In the genomic region with DNA sequence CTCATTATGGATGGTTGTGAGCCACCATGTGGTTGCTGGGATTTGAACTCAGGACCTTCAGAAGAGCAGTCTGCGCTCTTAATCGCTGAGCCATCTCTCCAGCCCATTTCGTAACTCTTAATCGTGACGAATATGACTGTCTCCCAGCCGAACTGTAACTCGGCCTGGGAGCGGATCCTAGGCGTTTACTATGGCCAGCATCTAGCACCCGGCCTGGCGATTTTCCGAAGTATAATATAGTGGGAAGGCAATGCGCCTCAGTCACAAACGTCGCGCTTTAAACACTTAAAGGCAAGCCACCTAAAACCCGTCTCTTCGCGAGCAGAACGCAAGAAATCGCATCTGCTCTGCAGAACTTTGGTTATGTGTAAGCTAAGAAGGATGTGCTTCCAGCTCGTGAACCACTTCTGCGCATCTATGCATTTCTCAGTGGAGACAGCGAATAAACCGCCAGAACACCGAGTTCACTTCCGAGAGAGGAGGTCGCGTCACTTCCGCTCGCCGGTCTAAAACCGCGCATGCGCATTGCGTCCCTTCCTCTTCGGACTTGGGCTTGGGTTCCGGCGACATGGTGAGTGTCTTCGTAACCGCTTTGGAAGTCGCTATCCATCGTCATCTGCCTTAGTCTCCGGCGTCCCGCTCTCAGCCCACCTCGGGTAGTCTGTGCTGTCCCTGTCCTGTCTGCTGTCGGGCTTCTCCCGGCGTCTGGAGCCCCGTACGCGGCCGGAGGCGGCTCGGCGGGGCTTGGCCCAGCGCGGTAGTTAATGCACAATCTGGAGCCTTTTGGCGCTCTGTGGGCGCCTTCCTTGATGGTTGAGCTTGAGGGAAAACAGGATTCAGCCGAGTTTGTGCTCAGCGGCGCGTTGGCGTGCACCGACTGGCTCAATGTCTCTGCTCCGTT, we compare ENCODE assay signal across 8 mouse cellular contexts. TPM values are rescaled to one million over a fixed set of nuclear protein-coding genes. Genes with fewer than 3 reads are reported as not detected.
DNase-seq lines count a peak whose midpoint lies in the region; ATAC-seq lines count a peak whose summit lies in the region.

A gene (plus strand): TSS at position 538 of the 901 bp plus-strand sequence.

- DNase-seq in adipocyte (ENCODE audit: low spot score), result peak; percentile 98
- DNase-seq in embryo, embryonic 10 days (ENCODE audit: low spot score), result peak; percentile 100
- DNase-seq in gastrocnemius, postnatal 14 days, result peak; percentile 94
- peak; percentile 95 to 97 for DNase-seq in left cerebral cortex, postnatal 10 days (ENCODE audit: extremely low spot score in 1 of 2, low spot score in 2 of 2)
- peak; percentile 96 for DNase-seq in right cerebral cortex, postnatal 25 days
- peak; percentile 91 to 96 for DNase-seq in urinary bladder, postnatal 4 days (ENCODE audit: low spot score in 2 of 2)

- peak; percentile 91 for ATAC-seq in inflammation-experienced regulatory T-cells, adult 6 months
- ATAC-seq in megakaryocyte-erythroid progenitor cell, adult 5-6 weeks (replicated peaks; ENCODE audit: low FRiP score, low TSS enrichment, poor library complexity, severe bottlenecking), result peak; percentile 83

- intact Hi-C loops in gastrocnemius, postnatal 14 days (cut with DNase I; ENCODE audit: low total_unique reads), result no loop called here
- intact Hi-C loops in left cerebral cortex, postnatal 10 days (cut with DNase I), result loop anchor here (10.0 kb wide), 1 partner anchor 406 kb away; a partner anchor contains a TSS

RNA-seq across cellular contexts. Expression of the gene that starts here (rescaled TPM):
- total RNA-seq in gastrocnemius, postnatal 14 days (2021), result 100 to 1,000 TPM; 731 to 785 TPM
- polyA plus RNA-seq in inflammation-experienced regulatory T-cells, adult 6 months (2017; shearing (Covaris generic)), result 1,000 to 10,000 TPM; 1,830 to 2,995 (median 2,931) TPM
- 100 to 1,000 TPM; 577 to 581 TPM for total RNA-seq in left cerebral cortex, postnatal 10 days (2021)
- 2,939 and 3,315 TPM in 2 replicates for total RNA-seq in megakaryocyte-erythroid progenitor cell, adult 5-6 weeks (2014; fragmentation: Nextera tagmentation)
- 499 and 554 TPM in 2 replicates for total RNA-seq in megakaryocyte-erythroid progenitor cell, adult 5-6 weeks (2017)

Comparison
In these comparisons a context has a peak if more than half of its experiments do, and no peak if none do; other contexts are left out.
1. Peak in every context shown above with its lines: DNase-seq and ATAC-seq.